Mouse (Mus musculus) gastrocnemius, postnatal 4 days (tissue): Measurements from ENCODE around the gene Ldb3. TPM values are rescaled to one million over a fixed set of nuclear protein-coding genes. Genes with fewer than 3 reads are reported as not detected.

Source experiments
- DNase-seq, 2 experiments: peaks; one replicate each; pipeline ENCODE4 v3.0.0; 2021 to 2022; ENCODE audit warnings: low spot score in 2 of 2, mixed read lengths in 2 of 2
- long read RNA-seq, 2 experiments: library from polyadenylated mRNA; stranded (forward); transcript quantifications; one replicate each; pipeline ENCODE4 v2.0.0; 2021
- total RNA-seq, 2 experiments: library from RNA; stranded (reverse); gene quantifications; 2 replicates each; pipeline ENCODE4 v1.2.3; 2021

Gene Ldb3
- total RNA-seq = 1,000 to 10,000 TPM; 1,045 to 1,064 TPM
- long read RNA-seq, experiment 1, partial matches to known transcripts = 122 of 182 reads
- long read RNA-seq, experiment 1, other reads (novel, unspliced or antisense) = 60 of 182 reads
- long read RNA-seq, experiment 2, full-length matches to known transcripts = 1 of 252 reads
- long read RNA-seq, experiment 2, partial matches to known transcripts = 156 of 252 reads
- long read RNA-seq, experiment 2, other reads (novel, unspliced or antisense) = 95 of 252 reads

DNA sequence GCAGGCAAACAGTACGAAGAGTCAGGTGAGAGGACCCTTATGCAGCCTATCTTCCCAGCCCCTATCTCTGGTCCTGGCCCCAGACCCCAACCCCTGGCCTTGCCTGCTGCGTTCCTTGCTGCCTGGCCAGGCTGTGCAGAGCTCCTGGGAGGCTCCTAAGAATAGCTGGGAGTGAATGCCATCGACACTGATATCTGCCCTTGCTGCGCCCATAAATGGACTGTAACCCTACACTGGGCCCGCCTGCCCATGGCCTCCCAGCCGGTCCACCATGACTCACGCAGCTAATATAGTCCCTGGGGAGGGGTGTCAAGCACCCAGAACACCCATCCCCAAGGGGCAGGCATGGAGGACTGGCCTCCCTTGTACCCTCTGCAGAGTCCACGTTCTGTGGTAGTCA, at the start of gene Ldb3:
TSS of gene Ldb3 (minus strand) at position 185 of the 400 bp plus-strand sequence.
- peak in 1 of 2 experiments; percentile 48 for DNase-seq

DNA sequence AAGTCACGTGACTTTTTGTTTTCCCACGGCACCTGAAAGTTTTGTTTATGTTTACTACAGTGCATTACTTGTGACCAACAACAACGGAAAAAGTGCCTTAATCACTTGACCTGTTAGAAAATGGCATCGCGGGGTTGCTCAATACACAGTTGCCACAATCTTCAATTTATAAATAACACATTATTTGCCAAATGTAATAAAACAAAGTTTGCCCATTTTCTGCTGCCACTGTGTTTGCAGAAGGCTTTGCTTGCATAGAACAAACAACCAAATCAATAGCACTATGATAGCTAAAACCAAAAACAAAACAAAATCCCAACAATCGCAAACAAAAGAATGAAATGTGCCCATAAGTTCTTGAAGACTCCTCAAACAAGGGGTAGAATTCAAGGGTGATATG, 47.2 kb upstream of the Ldb3 start:
- DNase-seq = no peak

DNA sequence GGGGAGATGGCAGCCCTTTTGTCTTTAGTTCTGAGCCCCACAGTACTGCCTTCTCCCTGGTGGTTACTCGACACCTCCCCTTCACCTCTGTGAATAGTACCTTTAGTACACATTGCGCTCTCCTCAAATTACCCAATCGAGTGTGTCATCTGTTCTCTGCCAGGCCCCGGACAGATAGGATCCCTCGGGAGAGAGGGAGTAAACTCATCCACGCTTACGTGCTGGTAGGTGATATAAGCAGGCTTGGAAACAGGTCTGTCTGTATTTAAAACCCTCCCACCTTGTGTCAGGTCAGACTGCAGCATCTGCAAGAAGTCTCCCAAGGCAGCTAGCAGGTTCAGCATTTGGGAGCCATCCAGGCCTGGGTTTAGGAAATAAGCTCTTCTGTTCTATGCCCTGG, 46.7 kb upstream of the Ldb3 start:
- DNase-seq = no peak

DNA sequence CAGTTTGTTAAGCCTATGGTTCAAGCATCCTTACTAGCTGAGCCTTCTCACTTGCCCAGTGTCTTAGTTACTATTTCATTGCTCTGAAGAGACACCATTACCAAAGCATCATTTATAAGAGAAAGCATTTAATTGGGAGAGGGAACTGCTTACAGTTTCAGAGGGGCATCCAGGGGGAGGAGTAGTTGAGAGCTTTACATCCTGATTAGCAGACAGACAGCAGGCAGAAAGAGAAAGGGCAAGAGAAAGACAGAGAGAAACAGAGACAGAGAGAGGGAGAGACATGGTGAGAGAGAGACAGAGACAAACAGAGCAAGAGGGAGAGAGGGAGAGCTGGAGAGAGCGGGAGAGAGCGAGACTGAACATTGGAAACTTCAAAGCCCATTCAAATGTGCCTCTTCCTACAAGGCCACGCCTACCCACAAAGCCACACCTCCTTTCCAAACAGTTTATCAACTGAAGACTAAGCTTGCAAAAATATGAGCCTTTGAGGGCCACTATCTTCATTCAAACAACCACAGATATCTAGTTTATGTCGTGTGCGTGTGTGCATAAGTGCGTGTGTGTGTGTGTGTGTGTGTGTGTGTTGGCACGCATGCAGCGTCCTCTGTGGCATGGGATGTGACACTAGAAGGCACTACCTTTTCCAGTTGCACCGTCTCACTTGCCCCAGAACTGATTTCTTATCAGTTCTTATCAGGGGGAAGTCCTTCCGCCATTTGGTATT, 44.4 kb upstream of the Ldb3 start:
- DNase-seq = no peak

DNA sequence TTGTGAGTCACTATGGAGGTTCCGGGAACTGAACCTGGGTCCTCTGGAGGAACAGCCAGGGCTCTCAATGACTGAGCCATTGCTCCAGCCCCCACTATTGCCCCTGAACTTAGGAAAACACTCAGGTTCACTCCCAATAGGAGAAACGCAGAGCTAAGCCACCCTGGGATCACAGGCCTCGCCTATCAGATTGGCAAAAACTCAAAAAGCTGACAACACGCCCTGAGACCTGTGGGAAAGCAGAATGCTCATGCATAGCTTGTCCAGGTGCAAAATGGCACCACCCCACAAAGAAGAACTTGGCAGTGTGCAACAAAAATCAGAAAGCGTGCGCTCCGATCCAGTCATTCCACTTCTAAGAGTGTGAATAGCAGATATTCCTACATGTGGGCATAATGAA, 38.3 kb upstream of the Ldb3 start:
- no peak for DNase-seq

DNA sequence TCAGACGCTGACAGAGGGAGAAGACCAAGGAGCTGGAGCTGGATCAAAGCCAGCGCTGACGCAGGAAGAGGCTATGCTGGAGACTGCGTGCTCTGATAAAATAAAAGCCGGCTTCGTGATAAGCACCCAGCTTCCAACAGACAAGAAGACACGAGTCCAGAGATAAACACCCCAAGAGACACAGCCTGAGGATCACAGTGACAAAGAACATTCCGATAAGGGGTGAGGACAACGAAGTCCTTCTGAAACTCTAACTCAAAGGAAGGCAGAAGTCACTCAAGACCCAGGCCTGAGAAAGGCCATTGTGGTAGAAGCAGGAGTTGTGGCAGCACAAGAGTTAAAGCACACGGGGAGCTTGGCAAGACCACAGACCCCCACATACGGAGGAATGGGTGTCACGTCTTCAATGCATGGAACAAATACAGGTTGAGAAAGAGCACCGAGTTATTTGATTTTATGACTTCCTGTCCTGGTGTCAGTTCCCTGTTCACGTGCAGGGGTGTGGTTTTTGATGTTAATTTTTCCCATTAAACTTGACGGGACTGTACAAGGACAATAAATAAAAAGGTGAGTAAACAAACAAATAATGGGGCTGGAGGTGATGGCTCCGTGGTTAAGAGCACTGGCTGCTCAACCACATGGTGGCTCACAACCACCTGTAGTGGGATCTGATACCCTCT, 35.2 kb upstream of the Ldb3 start:
- DNase-seq = no peak

DNA sequence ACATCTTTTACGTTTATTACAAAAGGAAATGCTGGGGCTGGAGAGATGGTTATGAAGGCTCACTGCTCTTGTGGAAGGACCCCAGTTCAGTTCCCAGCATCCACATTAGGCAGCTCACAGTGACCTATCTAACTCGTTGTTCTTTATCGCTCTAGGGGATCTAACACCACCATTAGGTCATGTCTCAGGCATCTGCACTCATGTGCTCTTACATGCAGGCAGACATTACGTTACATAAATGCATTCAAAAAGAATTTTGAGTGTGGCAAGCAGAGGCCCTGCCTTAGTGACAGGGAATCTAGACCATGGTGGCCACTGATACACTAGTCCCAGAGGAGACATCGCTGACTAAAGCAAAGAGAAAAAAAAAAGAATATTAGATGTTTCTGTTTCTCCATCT, 34.6 kb upstream of the Ldb3 start:
- DNase-seq = no peak

DNA sequence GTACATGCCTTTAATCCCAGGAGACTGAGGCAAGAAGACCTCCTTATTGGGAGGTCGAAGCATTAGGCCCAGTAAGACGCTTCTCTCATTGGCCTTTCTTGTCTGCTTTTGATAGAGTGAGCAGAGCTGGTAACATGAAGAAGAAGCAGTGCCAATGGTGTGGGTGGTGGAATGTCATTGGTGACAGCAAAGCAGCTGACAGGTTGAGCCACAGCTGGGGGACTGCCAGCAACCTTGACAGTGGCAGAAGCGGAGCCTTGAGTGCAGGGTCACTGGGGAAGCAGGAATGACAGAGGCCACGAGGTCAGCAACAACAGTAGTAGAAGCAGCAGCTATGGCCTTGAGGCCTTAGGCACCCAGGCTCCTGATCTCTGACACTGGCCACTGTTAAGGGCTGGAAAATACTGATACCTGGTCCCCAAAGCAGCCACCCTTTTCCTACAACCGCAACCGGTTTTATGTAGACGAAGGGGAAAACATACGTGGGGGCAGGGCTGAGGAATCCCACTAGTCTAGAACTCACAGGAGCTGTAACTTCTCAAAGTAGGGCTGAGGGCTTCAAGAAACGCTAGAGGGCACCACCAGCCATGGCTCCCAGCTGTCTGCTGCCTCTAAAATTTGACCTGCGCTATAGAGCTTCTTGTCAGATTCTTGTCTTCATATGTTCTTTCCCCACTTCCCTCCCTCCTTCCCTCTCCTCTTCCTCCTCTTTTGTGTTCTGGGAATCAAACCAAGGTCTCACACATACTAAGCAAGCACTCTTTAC, 32.3 kb upstream of the Ldb3 start:
- no peak for DNase-seq

DNA sequence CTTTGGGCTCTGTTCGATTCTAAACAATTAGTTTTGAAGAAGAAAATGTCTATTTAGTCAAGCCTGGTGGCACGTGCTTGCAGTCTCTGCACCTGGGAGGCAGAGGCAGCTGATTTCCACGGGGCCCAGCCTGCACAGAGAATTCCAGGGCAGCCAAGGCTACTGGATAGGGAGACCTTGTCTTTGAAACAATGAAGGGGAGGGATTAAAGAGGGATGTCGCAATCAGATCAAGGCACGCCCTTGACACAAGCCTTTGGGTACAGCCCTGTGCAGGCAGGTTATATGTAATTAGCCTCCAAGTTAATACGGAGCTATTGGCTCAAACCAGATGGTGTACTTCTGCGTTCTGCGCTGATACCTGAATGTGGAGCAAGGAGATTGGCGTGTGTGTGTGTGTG, 30.3 kb upstream of the Ldb3 start:
- DNase-seq = no peak

DNA sequence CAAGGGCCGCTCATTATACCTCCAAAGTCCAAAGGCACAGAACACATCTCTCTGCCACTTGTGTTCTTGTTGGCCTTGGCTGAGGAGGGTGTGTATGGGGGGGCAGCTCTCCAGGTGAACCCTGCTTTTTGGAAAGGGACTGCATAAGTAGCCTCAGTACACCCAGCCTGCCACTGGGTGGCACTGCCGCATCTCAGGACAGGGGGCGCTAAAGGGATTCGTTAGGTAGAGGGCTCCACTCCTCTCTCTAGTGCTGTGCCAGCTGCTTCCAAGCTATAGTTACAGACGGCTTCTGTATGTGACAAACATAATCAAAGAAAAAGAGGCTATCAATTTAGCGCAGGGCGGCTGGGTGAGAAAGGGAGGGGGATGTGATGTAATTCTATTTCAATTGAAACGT, 28.3 kb upstream of the Ldb3 start:
- DNase-seq = peak; percentile 54 to 77

DNA sequence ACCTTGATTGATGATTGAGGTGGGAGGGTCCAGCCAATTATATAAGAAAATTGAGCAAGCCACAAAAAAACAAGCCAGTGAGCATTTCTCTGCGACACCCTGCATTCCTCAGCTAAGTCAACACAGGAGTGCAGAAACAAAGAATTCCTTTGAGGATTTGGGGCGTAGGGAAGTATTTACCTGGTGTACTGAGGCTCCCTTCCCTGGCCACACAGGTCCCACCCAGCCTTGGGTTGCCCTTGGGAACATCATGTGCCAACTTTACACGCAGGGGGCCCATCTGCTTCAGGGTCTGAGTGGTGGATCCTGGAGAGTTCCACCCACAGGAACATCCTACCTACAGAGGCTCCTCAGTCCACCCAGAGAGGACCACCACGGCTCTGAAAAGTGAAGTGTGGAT, 27.1 kb upstream of the Ldb3 start:
- DNase-seq = no peak

DNA sequence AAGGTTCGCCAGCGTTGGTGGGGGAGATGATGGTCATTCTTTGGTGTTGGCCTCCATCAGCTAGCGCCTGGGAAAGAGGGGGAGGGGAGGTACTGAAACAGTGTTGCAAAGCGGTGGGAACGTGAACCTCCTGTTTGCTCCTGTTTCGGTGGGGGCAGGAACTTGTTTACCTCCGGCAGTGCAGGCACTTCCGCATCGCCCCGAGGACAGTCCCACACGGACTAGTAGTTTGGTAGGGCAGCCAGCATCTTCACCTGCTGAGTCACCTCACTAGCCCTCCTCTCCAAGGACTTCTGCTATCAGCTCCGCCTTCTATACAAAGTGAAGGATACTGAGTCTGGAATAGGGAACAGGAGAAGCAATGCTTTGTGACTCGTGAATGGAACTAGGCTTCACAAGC, 26.6 kb upstream of the Ldb3 start:
- DNase-seq = no peak

DNA sequence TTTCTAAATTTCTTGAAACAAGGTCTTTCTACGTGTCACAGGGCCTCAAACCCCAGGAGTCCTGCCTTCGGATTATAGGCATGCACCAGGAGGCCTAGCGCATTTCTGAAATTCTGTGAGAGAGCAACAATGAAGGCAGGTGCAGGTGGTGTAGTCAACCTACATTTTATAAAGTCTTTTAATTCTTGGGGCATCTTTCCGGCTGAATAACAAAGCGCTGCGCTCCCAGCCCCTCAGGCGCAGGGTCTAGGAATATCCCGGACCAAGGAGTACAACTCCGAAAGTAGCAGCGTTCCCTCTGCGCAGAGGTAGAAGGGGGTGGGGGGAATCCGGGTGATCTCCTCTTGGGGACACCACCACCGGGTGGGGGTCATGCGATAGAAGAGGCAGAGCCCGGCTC, 26.1 kb upstream of the Ldb3 start:
- DNase-seq = no peak

DNA sequence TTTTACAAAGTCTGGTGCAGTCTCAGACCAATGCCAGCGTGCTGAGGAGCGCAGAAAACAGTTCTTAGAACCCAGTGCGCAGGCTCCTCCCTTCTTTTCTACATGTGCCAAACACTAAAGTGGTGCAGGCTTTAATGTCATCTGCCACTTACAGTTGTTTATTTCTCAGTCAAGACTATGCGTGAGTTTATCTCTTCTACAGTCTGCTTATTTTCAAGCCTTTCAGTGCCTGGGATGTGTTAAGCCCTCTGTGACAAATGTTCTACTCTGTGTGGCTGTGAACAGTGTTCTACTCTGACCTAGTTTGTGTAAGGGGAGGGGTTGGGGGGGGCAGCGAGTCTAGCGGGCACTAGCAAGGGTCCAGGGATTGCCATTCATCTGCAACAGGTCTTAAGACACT, 25.0 kb upstream of the Ldb3 start:
- no peak for DNase-seq

DNA sequence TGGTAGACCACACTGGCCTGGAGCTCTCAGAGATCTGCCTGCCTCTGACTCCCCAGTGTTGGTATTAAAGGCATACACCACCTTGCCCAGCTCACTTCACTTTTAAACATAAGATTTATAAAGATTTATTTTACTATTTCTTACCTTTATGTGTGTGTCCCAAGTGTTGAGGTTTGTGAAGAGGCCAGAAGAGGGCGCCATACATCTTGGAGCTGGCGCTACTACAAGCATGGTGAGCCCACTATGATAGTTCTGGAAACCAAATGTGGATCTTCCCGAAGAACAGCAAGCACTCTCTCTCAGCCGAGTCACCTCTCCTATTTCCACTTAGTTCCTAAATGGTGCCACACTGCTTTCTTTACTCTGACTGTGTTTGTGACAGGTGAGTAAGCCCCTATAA, 23.7 kb upstream of the Ldb3 start:
- DNase-seq = no peak

DNA sequence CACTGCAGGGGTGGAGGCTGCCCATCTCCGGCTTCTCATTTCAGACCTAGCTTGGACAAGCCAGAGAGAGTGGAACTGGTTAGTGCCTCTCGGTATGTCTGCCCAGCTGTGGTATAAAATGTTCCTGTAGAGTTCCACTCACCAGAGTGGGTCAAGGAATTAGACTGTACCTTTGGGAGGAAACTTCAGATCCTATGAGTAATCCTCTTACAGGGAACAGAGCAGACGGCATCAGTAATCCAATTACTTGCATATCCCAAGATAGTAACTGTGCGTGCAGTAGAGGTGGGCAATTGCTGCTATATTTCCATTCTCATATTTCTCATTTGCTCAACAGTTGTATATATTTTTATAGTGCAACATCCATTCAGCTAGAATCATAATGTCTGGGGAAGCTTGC, 23.1 kb upstream of the Ldb3 start:
- no peak for DNase-seq

DNA sequence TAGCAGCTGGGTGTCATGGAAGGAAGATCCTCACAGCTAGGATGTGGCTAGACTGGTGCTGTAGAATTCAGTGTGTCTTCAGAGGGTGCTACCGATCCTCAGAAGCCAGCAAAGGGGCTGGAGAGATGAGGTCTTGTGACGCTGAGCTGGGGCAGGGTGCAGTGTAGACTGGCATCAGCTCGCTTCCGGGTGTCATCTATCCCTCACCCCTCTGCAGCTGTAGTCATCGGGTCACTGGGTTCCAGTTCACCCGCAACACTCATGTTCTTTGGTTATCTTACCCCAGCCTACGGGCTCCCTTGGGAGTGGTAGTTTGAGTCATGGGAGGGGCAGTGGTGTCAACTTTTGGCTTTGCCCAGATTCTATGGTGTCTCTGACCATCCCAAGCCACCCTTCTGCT, 13.4 kb upstream of the Ldb3 start:
- DNase-seq = no peak

DNA sequence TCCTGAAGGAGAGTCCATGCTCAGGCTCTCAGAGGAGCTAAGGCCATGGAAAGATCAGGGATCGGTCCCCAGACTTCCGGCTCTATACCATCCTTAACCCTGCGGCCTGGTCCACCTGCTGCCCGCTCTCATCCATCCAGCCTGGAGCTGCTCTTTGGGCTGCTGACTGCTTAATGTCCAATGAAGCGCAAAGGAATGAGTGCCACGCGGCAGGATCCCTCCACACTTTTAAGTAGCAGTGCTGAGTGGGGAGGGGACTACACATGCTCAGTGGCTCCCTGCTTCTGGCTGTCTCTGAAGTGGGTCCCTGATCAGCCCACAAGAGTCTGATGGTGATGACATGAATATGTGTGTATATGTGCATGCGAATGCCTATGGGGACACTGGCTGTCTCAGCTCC, 11.5 kb upstream of the Ldb3 start, which contains the start of gene Opn4:
TSS of gene Opn4 (minus strand) at position 202 of the 400 bp plus-strand sequence.
- DNase-seq = no peak

DNA sequence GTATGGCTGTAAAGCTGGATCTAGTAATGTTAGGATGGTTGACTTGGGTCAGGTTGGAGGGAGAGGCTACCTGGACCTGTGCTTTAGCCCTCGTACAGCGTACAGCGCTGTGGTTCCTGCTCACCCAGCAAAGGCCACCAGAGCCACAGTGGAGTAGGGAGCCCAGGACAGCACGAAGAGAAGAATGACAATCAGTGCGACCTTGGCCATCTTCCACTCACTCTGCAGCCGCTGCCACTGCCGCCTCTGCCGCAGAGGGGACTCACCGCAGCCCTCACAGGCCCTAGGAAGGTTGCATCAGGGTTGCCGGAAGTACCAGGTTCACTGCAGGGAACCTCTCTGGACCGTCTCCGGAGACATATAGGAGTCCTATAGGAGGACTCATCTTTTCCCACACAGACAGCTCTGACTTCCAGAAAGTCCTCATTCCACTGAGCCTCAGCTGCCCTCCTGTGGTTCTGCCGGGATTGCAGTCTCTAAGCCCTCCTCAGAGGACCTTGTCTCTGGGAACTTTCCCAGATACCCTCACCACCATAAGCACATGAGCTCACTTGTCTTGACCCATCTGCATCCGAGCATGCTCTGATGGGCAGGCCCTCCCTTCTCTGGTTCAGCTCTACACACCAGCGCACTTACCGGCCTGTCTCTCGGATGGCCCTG, 7.2 kb upstream of the Ldb3 start:
- DNase-seq = no peak

DNA sequence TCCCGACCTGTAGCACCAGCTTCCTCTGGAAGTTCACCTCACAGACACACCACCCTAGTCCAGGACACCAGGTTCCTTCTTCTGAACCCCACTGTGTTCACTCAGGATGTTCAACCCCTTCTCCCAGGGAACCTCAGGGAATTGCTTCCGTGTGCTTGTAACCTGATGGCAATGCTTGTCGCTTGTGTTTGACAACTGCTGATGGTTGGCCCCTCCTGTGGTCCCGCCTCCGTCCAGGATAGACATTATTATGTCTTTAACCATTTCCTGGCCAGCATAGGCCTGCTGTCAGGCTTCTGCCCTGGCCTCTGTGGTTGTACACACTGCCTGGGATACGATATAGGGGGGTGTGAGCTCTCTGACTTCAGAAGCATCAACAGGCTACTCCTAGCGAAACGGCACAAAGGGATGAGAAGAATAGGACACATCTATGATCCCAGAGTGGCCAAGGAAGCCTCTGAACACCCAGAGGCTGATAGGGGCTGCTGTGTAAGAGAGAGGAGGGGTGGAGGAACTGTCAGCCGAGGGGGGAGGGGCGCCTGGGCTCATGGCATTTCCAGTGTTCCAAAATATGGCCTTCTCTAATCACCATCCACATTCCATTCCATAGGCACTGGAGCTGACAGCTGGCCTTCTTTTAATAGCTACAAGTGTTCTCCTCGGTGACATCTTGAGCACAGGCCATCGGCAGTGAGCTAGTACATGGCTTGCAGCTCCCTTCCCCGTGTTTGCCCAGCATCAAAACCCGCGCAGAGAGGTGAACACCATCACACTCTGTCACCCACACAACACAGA, 3.5 kb upstream of the Ldb3 start:
- DNase-seq = no peak
